Mouse (Mus musculus) MN1 (cell line): ENCODE data around the gene Arid5a.

ENCODE experiments used
- DNase-seq: peaks from one replicate; pipeline ENCODE4 v3.0.0-alpha.2; 2016; ENCODE audit warnings: low spot score

The Arid5a gene

DNA sequence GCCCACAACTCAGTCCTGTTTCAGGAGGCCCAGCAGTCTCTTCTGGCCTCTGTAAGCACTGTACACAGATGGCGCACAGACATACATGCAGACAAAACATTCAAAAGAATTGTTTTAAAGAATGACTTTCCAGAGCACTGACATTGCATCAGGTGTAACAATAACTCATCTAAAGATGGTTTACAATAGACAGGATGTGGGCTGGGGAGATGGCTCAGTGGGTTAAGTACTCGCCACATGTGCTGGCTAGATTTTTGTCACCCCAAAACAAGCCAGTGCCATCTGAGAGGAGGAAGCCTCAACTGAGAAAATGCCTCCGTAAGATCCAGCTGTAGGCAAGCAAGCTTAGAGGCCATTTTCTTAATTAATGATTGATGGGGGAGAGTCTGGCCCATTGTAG lies 13.1 kb upstream of the Arid5a start:
- no peak for DNase-seq

DNA sequence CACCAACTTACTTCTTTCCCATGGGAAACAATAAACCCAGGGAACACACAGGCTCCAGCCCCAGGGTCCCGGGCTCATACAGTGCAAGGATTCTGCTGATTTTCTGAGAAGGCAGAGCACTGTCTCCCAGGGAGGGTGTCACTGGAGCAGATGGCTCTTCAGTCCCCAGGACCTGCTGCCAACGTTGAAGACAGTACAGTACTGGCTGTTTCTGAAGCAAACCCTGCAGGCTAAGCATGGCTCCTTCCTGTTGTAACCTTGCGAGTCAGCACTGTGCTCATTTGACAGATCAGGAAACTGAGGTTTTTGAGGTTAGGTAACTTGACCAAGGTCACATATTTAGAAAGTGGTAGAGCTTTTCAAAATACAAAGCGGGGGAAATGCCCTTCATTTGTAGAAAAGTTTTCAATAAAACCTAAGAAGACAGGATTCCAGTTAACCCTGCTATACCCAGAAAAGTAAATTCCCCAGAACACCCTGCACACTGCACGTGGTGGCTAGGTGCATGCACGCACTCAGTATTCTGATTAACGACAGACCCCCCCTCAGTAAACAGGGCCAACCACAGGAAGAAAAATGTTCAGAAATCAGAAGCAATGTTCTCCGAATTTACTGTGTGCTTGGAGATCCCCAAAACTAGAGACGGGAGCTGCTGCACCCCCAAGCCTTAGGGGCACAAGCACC lies 10.9 kb upstream of the Arid5a start:
- no peak for DNase-seq

DNA sequence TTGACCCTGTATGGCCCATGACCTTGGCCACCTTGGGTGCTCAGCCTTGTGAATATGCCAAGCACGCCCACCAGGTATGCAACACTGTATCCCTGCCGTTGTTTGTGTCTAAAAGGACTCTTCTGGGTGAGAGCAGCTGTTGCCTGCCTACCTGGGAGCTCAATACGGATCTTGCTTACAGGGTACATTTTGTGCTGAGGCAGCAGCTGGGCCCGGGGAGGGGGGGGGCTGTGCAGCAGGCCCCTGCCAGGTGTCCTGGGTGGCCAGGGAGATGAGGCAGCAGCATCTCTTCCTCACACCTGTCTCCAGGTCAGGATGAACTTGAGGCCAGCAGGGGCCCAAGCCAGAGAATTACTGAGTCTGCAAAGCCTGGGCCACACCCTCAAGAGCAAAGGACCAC lies 9.4 kb upstream of the Arid5a start:
- no peak for DNase-seq

DNA sequence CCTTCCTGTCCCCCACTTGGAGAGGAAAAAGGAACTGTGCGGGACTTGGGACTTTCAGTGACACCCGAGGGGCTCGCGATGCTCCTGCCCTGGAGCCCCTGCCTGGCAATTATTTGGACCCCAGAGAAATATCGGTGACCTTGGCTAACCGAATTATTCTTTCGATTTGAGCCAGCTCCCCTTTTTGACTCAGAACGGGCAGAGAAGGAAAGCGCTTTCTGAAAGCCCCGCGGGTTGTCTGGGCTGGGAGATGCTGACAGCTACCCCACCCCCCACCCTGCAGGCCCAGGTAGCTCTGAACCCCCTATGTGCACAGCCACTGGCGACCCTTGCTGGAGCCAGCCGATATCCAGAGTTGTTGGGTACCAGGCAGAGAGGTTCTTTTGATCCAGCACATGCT lies 8.4 kb upstream of the Arid5a start:
- DNase-seq: no peak

DNA sequence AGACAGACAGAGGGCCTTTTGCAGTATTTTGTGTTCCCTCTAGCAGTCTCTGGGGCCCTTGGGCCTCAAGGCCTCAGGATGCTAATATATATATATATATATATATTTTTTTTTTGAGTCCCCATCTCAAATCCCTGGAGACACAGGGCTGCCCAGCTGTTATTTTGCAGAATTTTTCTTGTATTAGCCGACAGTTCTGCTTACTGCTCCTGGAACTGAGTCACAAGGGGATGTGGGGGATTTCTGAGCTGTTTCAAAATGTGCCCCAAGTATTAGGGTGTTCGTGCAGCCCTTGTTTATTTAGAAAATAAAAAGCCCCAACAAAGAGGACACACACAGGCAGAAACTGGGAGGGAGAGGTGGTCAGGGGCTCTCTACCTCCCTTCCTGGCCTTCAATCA lies 7.9 kb upstream of the Arid5a start:
- DNase-seq: no peak

DNA sequence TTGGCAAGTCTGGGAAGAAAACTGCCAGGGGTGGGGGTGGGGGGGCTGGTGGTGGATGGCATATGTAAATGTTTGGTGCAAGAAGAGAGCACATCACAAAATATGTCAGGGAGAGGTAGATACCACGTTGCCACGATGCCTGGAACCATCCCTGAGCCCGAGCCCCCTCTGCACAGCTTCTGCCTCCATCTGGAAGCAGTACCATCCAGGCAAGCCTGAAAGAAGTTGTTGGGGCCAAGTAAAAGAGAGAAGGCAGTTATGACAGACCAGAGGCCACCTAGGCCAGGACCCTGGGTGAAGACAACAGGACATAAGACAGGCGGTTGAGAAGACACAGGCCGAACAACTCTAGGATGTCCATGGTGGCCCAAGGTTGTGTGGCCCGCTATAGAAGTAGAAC lies 7.0 kb upstream of the Arid5a start:
- no peak for DNase-seq

DNA sequence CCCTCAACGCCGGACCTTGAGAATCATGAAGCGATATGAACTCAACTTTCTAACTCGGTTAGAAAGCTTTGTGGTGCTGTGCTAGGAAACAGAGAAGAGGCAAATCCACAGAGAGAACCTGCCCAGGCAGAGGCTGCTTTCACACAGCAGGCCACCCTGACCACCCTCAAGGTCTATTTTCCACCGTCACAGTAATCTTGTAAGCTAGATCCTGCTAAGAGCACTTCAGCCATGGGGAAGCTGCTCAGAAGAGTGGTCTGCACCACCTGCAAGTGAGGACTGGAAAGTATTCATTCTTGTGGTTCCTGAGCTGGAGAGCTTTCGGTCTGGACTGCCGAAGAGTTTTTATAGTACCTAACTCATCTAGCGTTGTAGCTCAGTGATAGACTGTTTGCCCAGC lies 5.3 kb upstream of the Arid5a start:
- no peak for DNase-seq

DNA sequence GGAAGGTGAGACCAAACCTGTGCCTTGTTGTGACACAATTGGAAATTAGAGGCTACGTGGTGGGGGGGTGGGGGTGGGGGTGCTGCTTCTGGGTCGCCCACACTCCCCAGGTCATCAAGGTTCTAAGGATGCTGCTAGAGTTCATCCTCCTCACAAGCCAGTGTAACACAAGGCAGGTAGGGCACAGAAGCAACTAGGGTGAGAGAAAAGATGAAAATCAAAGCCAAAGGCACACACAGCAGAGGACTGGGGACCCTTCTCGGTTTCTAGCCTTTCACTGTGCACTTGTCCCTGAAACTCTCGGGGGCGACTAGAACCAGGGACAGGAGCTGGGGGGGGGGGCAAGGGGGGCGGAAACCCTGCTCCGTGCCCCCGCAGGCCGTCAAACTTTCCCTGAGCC lies 4.6 kb upstream of the Arid5a start:
- no peak for DNase-seq

DNA sequence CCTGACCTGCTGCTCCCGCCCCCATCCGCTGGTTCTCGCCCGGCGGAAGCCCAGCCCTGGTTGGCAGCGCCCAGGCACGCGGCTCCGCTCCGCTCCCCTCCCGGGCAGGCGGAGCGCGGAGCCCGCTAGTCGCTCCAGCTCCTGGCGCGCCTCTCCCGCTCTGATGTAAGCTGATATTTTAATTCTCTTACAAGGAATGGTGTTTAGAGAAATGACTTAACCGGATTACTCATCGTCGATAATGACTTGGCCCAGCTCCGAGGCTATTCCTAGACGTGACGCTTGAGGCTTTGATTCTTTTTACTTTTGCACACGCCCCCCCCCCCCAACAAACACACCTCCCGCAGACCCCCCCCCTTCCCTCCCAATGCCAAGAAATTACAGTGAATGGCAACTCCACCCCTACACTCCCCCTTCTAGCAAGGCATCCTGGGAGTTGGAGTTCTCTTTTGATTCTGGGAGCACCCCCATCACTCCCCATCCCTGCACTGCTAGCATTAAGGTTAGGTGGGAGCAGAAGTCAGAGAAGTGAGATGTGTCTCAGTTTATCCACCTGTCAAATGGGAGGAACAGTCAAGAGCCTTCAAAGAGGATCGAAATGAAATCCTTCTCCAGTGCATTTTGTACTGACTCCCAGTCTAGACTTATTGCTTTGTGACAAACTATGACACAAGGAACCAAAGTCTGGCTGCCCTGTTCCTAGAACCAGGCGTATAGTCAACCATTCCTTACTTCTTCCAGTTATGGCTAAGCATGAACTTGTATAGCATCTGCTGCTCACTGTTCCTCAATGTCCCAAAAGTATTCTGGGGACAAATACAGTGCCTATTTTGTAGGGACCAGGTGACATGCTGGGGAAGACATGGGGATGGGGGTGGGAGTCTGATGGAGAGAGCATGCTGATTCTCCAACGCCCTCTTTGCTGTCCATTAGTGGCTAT lies 3.9 kb upstream of the Arid5a start:
- DNase-seq: peak; percentile 96

DNA sequence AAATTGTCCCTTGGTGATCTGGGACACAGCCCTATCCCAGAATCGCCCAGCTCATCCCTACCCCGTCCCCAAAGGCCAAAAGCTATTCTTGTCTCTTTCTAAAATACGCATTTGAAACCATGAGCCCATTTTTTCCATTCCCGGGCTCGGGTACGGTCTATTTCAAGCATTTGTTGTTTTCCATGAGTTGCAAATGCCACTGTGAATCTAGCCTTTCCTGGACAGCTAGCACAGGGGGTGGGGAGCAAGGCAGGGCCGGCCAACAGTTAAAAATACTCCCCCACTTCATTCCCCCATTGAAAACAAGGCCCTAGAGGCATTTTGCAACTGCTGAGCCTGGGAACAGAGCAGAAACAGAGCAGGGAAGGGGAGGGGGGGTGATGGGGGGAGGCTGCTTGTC lies 2.8 kb upstream of the Arid5a start:
- no peak for DNase-seq

DNA sequence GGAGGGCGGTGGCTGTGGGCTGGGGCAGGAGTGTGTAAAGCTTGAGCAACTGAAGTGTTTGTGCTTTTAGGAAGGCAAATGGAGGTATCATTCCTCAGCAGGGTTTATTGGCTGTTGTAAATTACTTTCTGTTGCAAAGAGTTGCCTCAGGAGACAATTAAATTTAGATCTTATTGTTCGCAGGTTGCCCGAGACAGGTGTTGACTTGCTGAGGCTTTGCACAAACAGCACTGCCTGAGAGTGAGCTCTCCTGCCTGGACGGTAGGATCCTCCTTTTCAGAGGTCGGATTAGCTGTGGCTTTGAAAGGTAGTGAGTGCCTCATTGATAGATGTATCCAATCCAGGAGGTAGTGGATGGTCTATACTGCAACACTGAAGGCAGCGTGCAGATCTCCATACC lies 1.4 kb upstream of the Arid5a start:
- no peak for DNase-seq

DNA sequence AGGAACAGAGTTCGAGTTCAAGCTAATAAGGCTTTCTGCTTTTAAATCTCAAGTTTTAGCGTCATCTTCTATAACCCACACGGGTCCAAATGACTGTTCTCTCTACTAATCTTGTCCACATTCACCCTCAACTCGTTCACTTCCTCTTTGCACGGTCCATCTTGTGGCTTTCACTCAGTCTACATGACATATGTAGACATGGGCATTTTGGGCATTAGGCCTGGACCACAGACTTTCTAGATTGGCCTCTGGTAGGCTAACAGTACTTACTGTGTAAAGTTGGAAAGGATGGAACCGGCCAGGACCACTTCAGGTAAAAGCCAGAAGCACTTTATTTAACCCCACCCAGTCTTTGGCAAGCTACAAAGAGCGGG lies 425 bp upstream of the Arid5a start:
- no peak for DNase-seq

DNA sequence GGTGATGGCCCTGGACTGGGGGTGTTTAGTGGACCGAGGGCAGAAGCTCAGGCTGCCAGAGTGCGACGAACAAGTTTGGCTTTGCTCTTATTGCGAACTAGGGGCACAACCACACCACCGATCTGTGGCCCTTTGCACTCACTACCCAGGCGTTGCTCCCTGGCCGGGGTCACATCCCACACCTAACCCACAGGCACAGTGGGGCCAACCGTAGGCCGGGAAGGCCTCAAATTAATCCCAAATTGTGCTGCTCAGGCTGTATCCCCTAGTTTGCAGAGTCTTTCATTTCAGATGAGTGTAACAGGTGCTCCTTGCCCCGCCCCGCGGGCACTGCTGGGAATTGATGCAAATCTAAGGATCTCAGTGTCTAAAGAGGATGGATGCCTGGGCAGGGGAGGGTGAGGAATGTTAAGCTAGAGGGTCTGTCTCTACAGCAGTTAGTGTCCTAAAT lies 943 bp downstream of the Arid5a start:
- DNase-seq: peak; percentile 58

DNA sequence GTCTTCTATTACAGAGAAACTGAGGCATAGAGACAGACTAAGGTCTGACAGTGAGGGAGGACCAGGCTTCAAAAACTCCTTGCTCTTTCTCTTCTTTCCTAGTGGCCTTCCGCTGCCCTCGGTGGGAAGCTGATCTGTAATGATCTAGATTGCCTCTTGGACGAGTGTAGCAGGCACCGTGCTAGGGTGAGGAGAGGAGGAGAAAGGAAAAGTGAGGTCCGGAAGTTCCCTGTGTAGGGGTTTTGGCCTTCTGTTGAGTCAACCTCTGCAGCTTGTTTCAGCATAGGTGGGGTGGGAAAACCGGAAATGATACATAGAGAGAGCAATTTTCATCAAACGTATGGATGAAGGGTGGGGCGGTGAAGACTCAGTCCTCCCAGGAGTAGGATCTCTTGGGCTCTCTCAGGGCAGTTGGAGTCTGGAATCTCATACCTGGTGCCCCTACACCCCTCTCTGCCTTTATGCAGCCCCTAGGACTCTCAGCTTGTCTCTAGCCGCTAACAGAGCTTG lies 1.5 kb downstream of the Arid5a start:
- no peak for DNase-seq

DNA sequence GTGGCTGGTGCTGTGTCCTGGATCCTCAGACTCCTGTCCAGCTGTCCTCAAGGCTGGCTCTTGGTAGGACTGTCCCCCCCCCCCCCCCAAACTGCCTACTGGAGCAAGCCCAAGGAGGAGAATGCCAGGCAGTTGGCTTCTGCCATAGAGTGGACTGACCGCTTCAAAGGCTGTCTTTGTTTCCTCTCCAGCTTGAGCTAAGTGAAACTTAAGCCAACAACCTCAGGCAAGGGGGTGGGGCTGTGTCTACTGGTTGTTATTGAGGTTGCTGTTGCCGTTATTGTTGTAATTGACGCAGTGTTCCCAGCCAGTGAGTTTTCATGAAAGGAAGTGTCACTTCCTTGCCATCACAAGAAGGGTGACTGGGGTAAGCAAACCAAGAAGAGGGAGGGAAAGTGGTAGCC lies 2.0 kb downstream of the Arid5a start:
- no peak for DNase-seq

DNA sequence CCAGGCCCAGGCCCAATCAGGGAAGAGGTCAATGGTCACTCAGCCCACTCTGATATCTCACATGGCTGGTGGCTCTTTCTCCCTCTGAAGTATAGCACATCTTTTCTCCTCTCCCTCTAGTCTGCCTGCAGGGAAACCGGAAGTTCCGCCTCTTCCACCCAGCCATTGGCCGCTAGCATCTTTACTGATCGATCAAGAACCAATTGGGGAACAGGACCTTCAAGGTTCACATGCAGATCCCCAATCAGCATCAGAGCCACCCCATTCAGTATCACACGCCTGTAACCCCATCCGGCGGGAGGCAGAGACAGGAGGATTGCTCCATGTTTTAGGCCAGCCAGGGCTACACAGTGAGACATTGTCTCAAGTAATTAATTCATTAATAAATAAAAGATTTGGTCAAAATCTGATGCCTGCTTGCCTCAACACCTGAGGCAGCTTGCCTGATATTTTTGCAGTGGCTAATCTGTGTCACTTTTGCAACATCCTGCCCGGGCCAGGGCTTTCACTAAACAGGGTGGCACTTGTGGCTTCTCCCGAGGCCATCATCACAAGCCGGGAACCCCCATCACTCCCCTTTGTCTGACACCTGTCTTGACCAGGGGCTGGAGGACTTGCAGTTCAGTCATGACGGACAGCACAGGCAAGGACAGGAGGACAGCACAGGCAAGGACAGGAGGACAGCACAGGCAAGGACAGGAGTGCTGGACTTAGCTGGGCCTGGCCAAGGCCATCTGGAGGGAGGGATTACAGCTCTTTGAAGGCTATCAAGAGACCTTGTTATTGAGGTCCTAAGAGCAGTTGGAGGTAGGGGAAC lies 7.6 kb downstream of the Arid5a start:
- peak; percentile 51 for DNase-seq

DNA sequence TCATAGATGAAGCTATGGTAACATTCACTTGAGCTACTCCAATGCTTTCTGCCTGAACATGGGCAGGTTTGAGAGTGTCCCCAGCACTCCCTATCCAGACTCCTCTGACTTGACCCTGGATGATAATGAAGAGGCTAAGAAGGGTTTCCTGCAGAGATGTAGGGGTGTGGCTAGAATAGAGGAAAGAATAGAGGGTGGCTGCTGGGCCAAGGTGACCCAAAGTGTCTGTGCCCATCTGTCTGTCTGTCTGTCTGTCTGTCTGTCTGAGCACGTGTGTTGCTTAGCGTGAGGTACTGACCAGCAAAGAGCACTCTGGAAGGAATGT lies 8.2 kb downstream of the Arid5a start:
- no peak for DNase-seq

DNA sequence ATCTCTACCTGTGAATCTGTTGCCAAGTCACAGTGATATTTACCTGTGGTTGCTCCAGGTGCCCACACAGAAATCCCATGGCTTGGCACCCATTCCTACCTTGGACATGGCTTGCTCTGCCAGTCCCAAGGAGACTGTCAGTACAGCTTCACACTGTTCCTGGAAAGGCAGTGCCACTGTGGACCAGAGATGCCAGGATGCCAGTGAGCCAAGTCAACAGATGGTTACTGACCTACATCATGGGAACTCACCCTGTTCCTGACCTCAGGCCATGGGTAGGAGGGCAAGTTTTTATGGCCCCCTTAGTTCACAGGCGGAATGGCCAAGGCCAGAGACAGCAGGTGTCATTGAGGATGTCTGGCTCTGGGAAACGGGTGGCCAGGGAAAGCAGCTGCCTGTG lies 13.6 kb downstream of the Arid5a start:
- DNase-seq: no peak

DNA sequence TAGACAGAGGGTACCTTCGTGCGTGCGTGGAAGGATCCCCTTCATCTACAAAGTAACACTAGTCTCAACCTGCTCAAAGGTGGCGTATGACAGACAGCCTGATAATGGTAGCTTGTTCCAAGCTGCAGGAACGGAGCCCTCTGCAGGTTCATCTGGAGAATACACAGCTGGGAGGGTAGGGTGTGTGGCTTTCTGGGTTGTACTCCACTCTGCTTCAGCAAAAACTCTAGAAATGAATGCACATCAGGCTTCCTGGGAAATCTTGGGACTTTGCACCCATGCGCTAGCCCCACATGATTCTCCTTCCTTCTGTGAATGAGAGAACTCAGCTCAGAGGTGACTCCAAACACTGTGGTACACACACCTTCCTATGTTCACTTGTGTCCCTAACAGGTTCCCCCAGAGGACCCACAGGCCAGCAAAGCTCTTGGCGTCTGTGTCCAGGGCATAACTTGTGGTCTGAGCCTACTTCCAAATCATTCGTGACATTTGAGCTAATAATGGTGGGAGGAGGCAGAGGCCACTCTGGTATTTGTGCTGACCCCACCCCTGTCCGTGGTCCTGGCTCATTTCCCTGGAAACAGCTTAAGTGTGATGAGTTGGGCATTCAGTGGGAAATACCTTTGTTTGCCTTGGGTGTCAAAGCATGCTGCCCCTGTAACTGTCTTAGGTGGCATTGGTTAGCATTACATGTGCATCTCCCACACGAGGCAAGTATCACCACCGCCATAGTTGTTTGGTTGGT lies 14.5 kb downstream of the Arid5a start:
- DNase-seq: no peak

DNA sequence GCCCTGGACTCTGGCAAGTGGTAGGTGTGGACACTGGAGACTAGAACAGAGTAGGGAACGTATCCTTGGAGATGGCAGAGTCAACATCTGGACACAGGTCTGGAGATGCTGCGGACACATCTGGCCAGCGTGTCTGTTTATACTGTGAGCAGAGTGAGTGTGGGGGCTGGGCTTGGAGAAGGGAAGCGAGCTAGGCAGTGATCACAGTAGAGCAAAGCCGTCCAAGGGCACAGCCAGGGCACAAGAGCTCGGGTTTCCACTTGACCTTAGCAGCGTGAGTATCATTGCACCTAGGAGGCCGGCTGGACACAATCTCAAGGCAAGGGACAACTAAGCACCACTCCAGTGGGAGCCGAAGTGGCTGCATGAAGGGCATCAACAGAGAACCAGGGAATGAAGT lies 15.5 kb downstream of the Arid5a start:
- DNase-seq: no peak

DNA sequence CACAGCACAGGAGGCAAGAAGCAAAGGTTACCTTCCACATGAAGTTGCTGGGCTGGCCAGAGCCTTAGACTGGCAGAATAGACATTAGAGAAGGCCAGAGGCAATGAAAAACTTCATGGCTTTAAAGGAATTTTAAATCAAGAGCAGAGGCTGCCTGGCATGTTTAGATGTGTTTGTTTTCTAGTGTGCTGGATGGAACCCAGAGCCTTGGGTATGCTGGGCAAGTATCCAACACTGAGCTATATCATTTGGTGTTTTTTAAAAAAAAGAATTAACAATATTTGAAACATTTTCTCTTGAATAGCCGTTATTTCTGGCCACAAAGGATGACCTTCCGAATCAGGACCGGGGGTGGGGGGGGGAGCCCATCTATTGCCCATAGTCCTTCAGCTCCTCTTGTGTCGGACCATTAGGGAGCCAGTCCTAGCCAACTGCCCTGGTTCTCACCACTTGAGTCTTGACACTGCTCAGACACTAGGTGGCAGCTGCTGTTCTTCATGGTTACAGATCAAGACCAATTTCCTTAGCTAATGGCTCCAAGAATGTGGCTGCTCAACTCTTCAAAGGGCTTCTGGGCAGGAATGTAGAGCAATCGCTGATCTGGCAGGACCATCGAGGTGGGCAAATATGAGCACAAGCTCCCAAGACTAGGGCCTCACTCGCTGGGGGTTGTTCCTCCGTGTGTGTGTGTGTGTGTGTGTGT lies 16.4 kb downstream of the Arid5a start:
- peak; percentile 70 for DNase-seq
